Mouse (Mus musculus): Measurements from ENCODE around the gene Adcy6. TPM values are rescaled to one million over a fixed set of nuclear protein-coding genes. Genes with fewer than 3 reads are reported as not detected.

The Adcy6 gene
- polyA plus RNA-seq, 1 experiment, result 17.3 TPM

DNA sequence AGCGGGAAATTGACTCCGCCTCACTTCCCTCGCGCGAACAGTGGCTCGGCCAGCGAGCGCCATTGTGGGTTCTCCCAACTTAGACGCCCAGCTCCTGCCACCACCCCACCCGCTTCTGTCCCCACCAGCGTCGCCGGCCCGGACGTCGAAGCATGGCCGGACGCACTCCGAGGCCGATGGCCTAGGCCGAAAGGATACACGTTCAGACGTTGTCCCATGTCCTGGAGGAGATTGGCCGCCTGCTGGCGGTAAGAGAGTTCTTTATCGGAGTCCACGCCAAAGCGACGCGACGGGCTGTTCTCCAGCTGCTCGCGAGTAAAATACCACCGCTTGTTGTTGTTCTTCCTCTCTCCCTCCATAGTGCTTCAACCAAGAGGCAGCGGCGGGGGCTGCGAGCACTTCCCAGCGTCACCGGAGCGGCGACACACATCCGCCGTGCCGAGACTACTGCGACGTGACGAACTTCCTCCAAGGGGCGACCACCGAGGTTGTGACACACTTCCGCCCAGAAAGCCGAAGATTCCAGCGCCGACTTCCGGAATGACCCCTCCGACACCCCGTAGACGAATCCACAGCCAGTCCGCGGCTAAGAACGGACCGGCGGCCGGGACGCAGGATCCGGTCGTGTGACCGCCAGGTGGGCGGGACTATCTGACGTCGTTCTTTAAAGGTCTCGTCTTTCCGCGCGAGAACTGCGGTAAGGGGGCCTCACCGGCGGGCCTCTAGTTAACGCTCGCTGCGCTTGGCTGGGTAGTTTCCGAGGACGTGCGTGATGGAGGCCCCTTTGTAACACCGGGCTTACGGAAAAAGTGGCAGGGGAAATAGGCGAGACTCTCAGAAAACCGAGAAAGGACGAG, 42.4 kb downstream of the Adcy6 start:
- no peak for TF ChIP-seq GATA1 (IDR thresholded peaks at IDR 0.05; ENCODE audit: low read length)

DNA sequence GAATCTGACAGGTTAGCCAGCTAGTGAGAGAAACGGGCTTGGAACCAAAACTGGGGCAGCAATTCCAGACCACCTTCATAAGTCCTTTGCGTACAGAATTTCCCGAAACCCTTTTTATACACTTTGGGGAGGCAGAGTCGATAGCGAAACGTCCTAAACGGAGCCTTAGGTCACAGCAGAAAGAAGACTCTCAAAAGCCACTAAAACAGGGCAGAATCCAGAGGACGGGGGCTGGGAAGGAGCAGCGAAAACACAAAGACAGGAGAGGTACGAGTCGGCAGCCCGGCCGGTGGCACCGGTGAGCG, 43.0 kb downstream of the Adcy6 start:
- TF ChIP-seq GATA1 (IDR thresholded peaks at IDR 0.05; ENCODE audit: low read length), result no peak

DNA sequence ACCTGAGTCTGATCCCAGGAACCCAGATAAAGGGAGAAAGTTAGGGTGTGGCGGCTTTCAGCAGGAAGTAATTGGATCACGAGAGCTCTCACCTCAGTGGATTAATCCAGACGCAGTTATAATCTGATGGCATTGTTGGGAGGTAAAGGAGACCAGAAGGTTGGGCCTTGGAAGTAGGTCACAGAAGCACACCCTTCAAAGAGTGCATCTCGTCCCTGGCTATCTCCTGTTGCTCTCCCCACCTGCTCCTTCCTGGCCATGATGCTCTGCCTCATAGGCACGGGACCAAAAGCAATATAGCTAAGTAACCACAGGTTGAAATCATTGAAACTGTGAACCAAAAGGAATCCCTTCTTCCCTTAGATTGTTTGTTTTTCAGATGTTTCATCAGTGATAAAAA, 52.7 kb downstream of the Adcy6 start:
- TF ChIP-seq GATA1 (IDR thresholded peaks at IDR 0.05; ENCODE audit: low read length), result no peak

DNA sequence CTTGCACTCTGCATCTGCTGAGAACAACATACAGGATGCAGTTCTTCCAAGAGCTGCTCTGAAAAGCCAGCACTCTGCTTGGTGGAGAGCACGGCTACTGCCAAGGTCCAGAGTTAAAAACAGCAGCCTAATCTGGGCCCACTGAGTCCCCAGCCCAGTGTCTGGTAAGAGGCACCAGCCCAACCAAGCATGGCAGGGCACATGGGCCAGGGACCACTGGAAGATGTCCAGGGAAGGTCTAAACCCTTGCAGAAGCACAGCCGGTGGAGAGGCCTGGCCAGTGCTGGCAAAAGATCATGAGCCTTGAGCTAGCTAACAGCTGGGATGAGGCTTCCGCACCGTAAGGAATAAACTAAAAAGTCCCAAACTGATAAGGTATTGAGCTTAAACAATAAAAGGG, 54.0 kb downstream of the Adcy6 start:
- no peak for TF ChIP-seq GATA1 (IDR thresholded peaks at IDR 0.05; ENCODE audit: low read length)

DNA sequence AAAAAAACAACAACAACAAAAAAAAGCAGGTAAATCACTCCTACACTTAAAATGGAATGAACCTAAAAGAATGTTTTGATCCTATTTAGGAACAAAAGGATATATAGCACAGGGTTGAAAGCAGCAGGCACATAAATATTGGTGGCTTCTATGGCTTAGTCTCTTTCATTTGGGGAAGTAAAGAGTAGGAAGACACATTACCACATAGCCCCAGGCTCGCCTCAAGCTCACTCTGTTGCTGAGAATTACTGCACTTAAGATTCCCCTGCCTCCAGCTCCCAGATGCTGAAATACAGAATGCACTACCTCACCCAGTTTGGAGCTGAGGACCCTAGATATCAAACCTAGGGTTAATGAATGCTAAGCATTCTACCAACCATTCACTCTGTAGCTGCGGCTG, 57.1 kb downstream of the Adcy6 start:
- TF ChIP-seq GATA1 (IDR thresholded peaks at IDR 0.05; ENCODE audit: low read length), result no peak

DNA sequence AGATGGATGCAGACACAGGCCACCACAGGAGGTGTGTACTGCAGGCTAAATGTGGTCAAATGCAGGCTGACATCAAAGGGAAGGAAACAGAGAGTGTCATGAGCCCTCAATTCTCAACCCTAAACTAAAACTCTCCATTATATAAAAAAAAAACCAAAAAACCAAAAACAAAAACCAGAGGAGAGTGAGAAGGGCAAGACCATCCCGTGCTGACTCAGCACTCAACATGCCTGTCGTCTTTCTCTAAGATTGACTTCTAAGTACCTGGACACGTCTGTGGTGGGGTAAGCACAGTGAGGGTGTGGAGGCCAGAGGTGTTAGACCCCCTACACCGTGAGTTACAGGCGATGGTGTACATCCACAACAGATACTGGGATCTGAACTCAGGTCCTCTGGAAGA, 63.0 kb downstream of the Adcy6 start:
- no peak for TF ChIP-seq GATA1 (IDR thresholded peaks at IDR 0.05; ENCODE audit: low read length)

DNA sequence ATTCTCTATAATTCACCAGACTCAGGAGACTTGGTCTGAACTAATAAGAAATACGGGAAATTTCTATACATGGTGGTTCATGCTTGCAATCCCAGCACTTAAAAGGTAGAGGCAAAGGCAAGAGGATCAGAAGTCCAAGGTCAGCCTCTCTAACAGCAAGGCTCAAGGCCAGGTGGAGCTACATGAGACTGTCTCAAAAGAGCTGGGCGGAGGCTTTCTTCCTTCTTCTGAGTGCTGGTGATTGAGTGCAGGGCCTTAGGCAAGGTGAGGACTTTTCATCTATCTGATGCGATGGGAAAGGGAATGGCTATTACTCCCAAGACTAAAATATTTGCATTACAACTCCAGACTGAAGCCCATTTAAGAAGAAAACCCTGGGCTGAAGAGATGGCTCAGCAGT, 64.7 kb downstream of the Adcy6 start:
- TF ChIP-seq GATA1 (IDR thresholded peaks at IDR 0.05; ENCODE audit: low read length), result no peak

DNA sequence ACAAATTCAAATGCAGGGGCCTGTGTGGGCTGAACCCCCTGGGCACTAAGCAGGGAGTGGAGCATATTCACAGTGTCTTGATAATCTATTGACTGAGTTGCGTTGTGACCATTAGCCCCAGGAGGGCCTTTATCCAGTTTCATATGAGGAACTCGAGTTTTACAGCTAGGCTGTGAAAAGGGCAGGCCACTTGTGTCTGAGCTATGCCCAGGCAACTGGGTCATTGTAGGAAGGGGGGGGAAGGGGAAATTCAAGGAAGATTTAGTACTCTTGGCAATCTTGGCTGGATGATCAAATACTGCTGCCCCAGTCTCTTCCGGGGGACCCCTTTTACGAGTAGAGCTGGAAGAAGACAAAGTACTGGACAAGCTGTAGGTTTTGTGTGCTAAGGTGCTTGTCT, 66.5 kb downstream of the Adcy6 start:
- TF ChIP-seq GATA1 (IDR thresholded peaks at IDR 0.05; ENCODE audit: low read length), result no peak

DNA sequence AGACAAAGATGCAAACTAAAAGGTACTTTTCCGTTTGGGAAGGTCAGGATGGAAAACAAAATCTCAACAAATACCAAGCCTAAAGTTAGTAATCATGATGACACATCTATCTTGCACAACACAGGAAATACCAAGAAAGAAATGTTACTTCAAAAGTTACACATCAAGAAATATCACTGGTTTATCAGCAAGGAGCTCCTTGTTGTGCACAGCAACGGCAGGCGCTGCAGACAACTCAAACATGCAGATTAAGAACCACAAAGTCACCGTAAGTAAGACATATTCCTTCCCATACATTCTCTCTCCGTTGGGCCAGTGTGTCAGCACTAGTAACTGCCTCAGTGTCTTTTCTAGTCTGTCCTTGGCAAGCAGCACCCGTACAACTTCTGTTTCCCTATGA, 68.8 kb downstream of the Adcy6 start:
- TF ChIP-seq GATA1 (IDR thresholded peaks at IDR 0.05; ENCODE audit: low read length), result no peak

Other genes starting within 250 kb of the Adcy6 start
- gene Olfr283, start 229.1 kb downstream of the Adcy6 start, polyA plus RNA-seq (2012), result not detected in 2 replicates
- not detected in 2 replicates for gene Olfr282, start 178.9 kb downstream of the Adcy6 start, polyA plus RNA-seq (2012)
- gene Olfr281, start 157.5 kb downstream of the Adcy6 start, polyA plus RNA-seq (2012), result not detected in 2 replicates
- gene OR5BS1P, start 140.2 kb downstream of the Adcy6 start, polyA plus RNA-seq (2012), result not detected in 2 replicates
- gene Lalba, start 127.4 kb downstream of the Adcy6 start, polyA plus RNA-seq (2012), result not detected in 2 replicates
- not detected in 2 replicates for gene Olfr279, start 117.7 kb downstream of the Adcy6 start, polyA plus RNA-seq (2012)
- gene Kansl2, start 75.8 kb downstream of the Adcy6 start, polyA plus RNA-seq (2012), result 43.8 and 46.5 TPM in 2 replicates
- 2.6 and 3.5 TPM in 2 replicates for gene Ccnt1, start 39.2 kb downstream of the Adcy6 start, polyA plus RNA-seq (2012)
- gene 4930415O20Rik, start 39.1 kb downstream of the Adcy6 start, polyA plus RNA-seq (2012), result not detected in 2 replicates
- gene Cacnb3, start 20.8 kb upstream of the Adcy6 start, polyA plus RNA-seq (2012), result 0.39 and 0.45 TPM in 2 replicates
- gene Ddx23, start 52.8 kb upstream of the Adcy6 start, polyA plus RNA-seq (2012), result 120 and 126 TPM in 2 replicates
- 0.08 and 0.09 TPM in 2 replicates for gene Rnd1, start 67.4 kb upstream of the Adcy6 start, polyA plus RNA-seq (2012)
- not detected in 2 replicates for gene Ccdc65, start 98.1 kb upstream of the Adcy6 start, polyA plus RNA-seq (2012)
- 9.6 and 10.2 TPM in 2 replicates for gene Fkbp11, start 118.1 kb upstream of the Adcy6 start, polyA plus RNA-seq (2012)
- 37.5 and 43.4 TPM in 2 replicates for gene Arf3, start 153.1 kb upstream of the Adcy6 start, polyA plus RNA-seq (2012)
- gene Wnt10b, start 168.1 kb upstream of the Adcy6 start, polyA plus RNA-seq (2012), result not detected in 2 replicates
- not detected in 2 replicates for gene Wnt1, start 179.8 kb upstream of the Adcy6 start, polyA plus RNA-seq (2012)
- 0.14 and 0.15 TPM in 2 replicates for gene Ddn, start 199.4 kb upstream of the Adcy6 start, polyA plus RNA-seq (2012)
- gene Prkag1, start 221.4 kb upstream of the Adcy6 start, polyA plus RNA-seq (2012), result 131 and 155 TPM in 2 replicates